ENCODE assay signal across 7 mouse cellular contexts in genomic region chr5:150593756-150594648, GRCm38 (mm10). TPM values are rescaled to one million over a fixed set of nuclear protein-coding genes. Genes with fewer than 3 reads are reported as not detected.
A peak's percentile ranks its signal among the peaks of the same experiment; 100 is the strongest.
DNase-seq lines count a peak whose midpoint lies in the region; ATAC-seq lines count a peak whose summit lies in the region.

No protein-coding gene starts in this region.

- peak; percentile 29 to 49 for DNase-seq in gastrocnemius, postnatal 4 days (ENCODE audit: low spot score in 2 of 2)
- peak; percentile 57 for DNase-seq in limb, embryonic 11.5 days (ENCODE audit: low spot score)
- peak; percentile 53 for DNase-seq in spleen, adult 12 weeks (ENCODE audit: low spot score)

- peaks cover 12% of the 10 kb centered on the region for H3K4me1 ChIP-seq in intestine, embryonic 16.5 days (ENCODE audit: control insufficient read depth, insufficient read depth, low read length)
- H3K4me1 ChIP-seq in limb, embryonic 11.5 days (ENCODE audit: control insufficient read depth, insufficient read depth, low read length): peaks cover 4% of the 10 kb centered on the region; the same call in 1 of the 2 replicates
- H3K4me1 ChIP-seq in midbrain, embryonic 12.5 days: peaks cover 7% of the 10 kb centered on the region; the same call in 1 of the 2 replicates

- peak overlapping the region; percentile 100 for H3K4me2 ChIP-seq in intestine, embryonic 16.5 days (ENCODE audit: low read depth, low read length)
- peak overlapping the region; percentile 100 for H3K4me2 ChIP-seq in limb, embryonic 11.5 days (ENCODE audit: low read depth, severe bottlenecking)
- H3K4me2 ChIP-seq in midbrain, embryonic 12.5 days (replicated peaks): peak overlapping the region; percentile 100

- H3K4me3 ChIP-seq in intestine, embryonic 16.5 days (ENCODE audit: low read length): peak overlapping the region; percentile 85
- H3K4me3 ChIP-seq in limb, embryonic 11.5 days (ENCODE audit: low read depth, low read length): peak overlapping the region; percentile 64
- peak overlapping the region; percentile 78 for H3K4me3 ChIP-seq in midbrain, embryonic 12.5 days

- peak; percentile 40 for ATAC-seq in activated CD4-positive, CD25-positive, alpha-beta regulatory T cell, adult 4 months
- peak; percentile 7; the same call in 1 of the 2 replicates for ATAC-seq in common myeloid progenitor, adult 5-6 weeks (replicated peaks; ENCODE audit: low read depth, poor library complexity, severe bottlenecking)
- ATAC-seq in intestine, embryonic 16.5 days: peak; percentile 74
- ATAC-seq in limb, embryonic 11.5 days (ENCODE audit: insufficient number of reproducible peaks, low FRiP score, low TSS enrichment, low read depth): peak; percentile 60
- ATAC-seq in midbrain, embryonic 12.5 days (ENCODE audit: low FRiP score, low read depth): peak; percentile 85

- H3K9me3 ChIP-seq in intestine, embryonic 16.5 days (ENCODE audit: control insufficient read depth, low read length): no peaks in the 10 kb centered on the region
- H3K9me3 ChIP-seq in limb, embryonic 11.5 days (ENCODE audit: control insufficient read depth, low read length): no peaks in the 10 kb centered on the region
- H3K9me3 ChIP-seq in midbrain, embryonic 12.5 days: no peaks in the 10 kb centered on the region

- peak overlapping the region; percentile 23; the same call in 1 of the 2 replicates for H3K27ac ChIP-seq in intestine, embryonic 16.5 days (ENCODE audit: low read length)
- no peak overlapping the region for H3K27ac ChIP-seq in limb, embryonic 11.5 days (replicated peaks; ENCODE audit: low read depth, low read length)
- H3K27ac ChIP-seq in midbrain, embryonic 12.5 days (replicated peaks): no peak overlapping the region

- WGBS in intestine, embryonic 16.5 days: under 1% methylated on average over 99 of the region's 102 CpGs
- under 1% methylated on average over 75 of the region's 102 CpGs for WGBS in limb, embryonic 11.5 days
- WGBS in midbrain, embryonic 12.5 days: under 1% methylated on average over 81 of the region's 102 CpGs

- no peaks in the 10 kb centered on the region; the same call in 1 of the 2 replicates for H3K27me3 ChIP-seq in intestine, embryonic 16.5 days (replicated peaks; ENCODE audit: control insufficient read depth, insufficient read depth, low read length)
- H3K27me3 ChIP-seq in limb, embryonic 11.5 days (ENCODE audit: control insufficient read depth, insufficient read depth, low read length): peaks cover 28% of the 10 kb centered on the region
- H3K27me3 ChIP-seq in midbrain, embryonic 12.5 days: peaks cover 48% of the 10 kb centered on the region

- H3K9ac ChIP-seq in intestine, embryonic 16.5 days (ENCODE audit: low read depth, low read length): peak overlapping the region; percentile 81
- H3K9ac ChIP-seq in limb, embryonic 11.5 days (ENCODE audit: low read length): peak overlapping the region; percentile 38
- H3K9ac ChIP-seq in midbrain, embryonic 12.5 days (replicated peaks): peak overlapping the region; percentile 68

- H3K36me3 ChIP-seq in intestine, embryonic 16.5 days (ENCODE audit: control insufficient read depth, insufficient read depth, low read length): no peaks in the 10 kb centered on the region
- H3K36me3 ChIP-seq in limb, embryonic 11.5 days (ENCODE audit: control insufficient read depth, insufficient read depth, low read length): no peaks in the 10 kb centered on the region
- H3K36me3 ChIP-seq in midbrain, embryonic 12.5 days: no peaks in the 10 kb centered on the region

RNA-seq across cellular contexts. Expression of gene N4bp2l1, which starts 3.0 kb away (rescaled TPM):
- 10 to 100 TPM; 53.3 to 53.4 TPM for polyA plus RNA-seq in activated CD4-positive, CD25-positive, alpha-beta regulatory T cell, adult 4 months (2017; shearing (Covaris generic))
- 26.4 and 31.1 TPM in 2 replicates for total RNA-seq in common myeloid progenitor, adult 5-6 weeks (2017)
- 1 to 10 TPM; 3.5 to 3.9 TPM for total RNA-seq in gastrocnemius, postnatal 4 days (2021)
- polyA plus RNA-seq in intestine, embryonic 16.5 days (2015; fragmentation: Nextera tagmentation; extraction: Ambion mirVana): 5.7 and 6.2 TPM in 2 replicates
- polyA plus RNA-seq in limb, embryonic 11.5 days (2014; fragmentation: Nextera tagmentation; extraction: Ambion mirVana): 2.6 and 3.8 TPM in 2 replicates
- polyA plus RNA-seq in midbrain, embryonic 12.5 days (2016; fragmentation: Nextera tagmentation; extraction: Ambion mirVana): 3.2 and 3.6 TPM in 2 replicates

Comparison
In these comparisons a context has a peak if more than half of its experiments do, and no peak if none do; other contexts are left out.
1. ATAC-seq: peak in every context shown above with its lines; median percentile 85 in midbrain, embryonic 12.5 days; 74 in intestine, embryonic 16.5 days; 60 in limb, embryonic 11.5 days; 40 in activated CD4-positive, CD25-positive, alpha-beta regulatory T cell, adult 4 months; 7 in common myeloid progenitor, adult 5-6 weeks.